Mouse (Mus musculus) thymus, adult 2 months (tissue): ENCODE measurements around the gene Pitpnm3.

Experiments used
- CTCF ChIP-seq: fragments of 200-500 bp; IDR thresholded peaks from 2 replicates; pipeline ENCODE4 v1.5.1; 2012; ENCODE audit warnings: mild to moderate bottlenecking, control low read depth, low read length, moderate library complexity, borderline replicate concordance; ENCODE audit not compliant: control insufficient read depth, poor library complexity, insufficient read depth; ENCODE audit errors: extremely low read depth
- POLR2A ChIP-seq: fragments of 200-500 bp; IDR thresholded peaks from 2 replicates; pipeline ENCODE4 v1.6.1; 2012; ENCODE audit warnings: mild to moderate bottlenecking, low read length, control low read depth, moderate library complexity; ENCODE audit not compliant: control insufficient read depth, poor library complexity, insufficient read depth; ENCODE audit errors: extremely low read depth

- no peak for TF ChIP-seq POLR2A
- no peak for TF ChIP-seq CTCF
Observed at GRCm38 (mm10) chr11:72037996-72038395, 97.6 kb downstream of the Pitpnm3 start.
